Mouse (Mus musculus) brain, adult 2 months (tissue): ENCODE measurements around the gene Hs3st5.
"Not testable (repeated sequence)": the region's sequence is repeated elsewhere in the genome, so short reads cannot be mapped to it uniquely, and the experiment has no call there.

Experiments used
- DNase-seq: peaks from one replicate; pipeline ENCODE4 v3.0.0; 2011; ENCODE audit warnings: low read depth, low spot score

Hs3st5 gene

DNA sequence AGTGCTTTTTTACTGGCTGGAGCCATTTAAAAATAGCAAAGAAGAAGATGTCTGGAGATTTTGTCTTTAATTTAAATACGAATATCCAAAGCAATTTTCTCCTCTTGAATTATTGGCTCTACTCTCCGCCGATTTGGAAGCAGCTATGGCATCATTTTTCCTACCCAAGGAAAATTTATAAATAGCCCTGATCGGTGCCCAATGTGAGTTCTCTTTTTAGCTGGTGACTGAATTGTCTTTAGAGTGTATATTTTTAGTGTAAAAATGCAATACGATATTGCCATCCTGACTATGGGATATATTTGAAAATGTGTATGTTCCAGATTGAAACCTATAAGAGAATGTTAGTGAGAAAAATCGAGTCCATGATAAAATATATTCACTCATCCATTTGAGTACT lies 51.1 kb downstream of the Hs3st5 start:
- DNase-seq: peak; percentile 35

DNA sequence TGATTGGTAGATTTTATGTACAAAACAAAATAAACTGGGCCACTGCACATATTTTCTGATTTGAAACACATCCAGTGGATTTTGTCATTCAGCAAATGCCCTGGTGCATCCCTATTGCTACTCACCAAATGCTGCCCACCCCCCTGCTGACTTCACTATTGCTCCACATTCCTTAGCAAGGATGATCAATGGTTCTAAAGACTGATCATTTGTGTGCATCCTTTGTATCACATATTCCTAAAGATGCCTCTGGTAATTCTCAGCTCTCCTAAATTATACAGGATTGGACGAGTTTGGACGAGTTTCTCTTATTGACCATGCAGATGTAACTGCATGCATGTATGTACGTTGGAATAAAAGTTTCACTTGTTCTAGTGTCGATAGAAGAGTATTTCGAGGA lies 52.1 kb downstream of the Hs3st5 start:
- no peak for DNase-seq

DNA sequence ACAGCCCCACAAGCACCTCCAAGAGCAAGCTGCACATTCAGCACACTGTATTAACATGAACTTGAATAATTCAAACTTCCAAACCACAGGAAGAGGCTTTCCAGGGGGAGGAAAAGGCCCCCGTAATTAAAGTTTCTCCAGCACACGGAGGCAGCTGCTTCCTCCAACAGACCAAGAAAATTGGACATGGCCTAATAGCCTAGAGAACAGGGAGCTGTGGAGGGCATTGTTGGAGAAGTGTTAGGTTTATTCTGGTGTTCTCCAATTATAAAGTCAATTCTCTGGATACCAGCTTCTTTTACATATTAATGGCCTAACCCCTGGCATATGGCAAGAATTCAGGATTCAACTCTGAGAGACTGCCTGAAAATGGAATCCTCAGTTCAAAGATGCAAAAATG lies 60.6 kb downstream of the Hs3st5 start:
- no peak for DNase-seq

DNA sequence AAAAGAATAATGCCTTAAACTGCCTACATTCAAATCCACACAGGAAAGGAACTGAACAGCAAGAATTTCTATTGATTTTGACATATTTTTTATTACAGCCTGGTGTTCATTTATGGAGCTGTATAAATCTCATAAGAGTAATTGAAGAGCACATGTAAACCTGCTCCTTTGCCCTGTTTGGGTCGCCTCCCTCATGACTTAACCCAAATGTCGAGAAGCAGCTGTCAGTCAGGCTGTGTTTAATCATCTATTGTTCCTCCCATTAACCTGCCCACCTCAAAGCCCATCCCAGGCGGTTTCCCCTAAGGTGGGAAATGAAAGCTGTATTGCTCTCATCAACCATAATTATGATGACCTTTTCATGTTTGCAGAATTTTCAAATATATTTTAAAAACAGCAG lies 65.9 kb downstream of the Hs3st5 start:
- no peak for DNase-seq

DNA sequence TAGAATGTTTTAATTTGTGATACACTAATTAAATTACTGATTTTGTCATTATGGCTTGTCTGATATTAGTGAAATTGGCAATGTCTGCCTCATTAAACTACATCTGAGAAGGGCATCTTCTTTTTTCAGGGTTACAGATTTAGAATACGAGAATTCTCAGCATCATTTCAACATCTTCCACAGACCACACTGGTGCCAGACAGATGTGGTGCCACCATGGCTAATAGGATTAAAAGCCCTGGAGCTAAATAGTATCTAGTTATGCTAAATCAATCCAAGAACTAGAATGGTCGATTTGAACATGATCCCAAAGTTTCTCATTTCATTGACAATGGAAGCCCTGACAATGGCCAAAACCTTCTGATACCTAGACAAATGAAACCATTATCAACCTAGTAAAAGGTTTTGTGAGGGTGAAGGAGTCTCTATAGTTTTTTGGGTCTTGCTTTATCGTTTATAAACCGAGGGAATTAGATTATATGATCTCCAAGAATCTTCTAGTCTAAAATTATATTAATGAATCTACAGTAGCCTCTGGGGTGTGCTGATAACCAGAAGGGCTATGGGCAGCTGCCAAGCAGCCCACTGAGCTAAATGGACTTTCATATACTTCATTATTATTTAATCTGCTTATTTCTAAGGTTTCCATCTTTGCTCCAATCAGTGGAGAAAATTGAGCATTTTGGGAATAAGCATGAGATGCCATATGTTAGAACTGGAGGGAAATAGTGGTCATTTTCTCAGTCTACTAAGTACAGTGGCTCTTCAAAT lies 71.9 kb downstream of the Hs3st5 start:
- no peak for DNase-seq

DNA sequence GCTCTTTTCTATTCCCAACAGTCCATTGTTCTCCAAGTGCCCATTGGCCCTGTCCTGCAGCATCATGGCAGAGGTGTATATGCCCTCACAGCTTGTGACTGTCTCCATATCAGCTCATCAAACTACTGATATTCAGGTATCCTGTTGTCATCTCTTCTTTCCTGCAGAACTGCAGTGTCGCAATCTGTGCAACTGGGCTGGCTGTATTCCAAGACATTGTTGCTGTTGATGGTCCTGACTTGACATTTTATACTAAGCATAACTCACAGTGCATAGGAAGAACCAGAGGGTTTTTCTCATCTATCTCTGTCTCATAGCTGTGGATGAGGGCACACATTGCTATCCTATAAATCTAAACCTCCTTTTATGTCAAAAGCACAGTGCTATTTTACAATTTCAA lies 103.8 kb downstream of the Hs3st5 start:
- no peak for DNase-seq

DNA sequence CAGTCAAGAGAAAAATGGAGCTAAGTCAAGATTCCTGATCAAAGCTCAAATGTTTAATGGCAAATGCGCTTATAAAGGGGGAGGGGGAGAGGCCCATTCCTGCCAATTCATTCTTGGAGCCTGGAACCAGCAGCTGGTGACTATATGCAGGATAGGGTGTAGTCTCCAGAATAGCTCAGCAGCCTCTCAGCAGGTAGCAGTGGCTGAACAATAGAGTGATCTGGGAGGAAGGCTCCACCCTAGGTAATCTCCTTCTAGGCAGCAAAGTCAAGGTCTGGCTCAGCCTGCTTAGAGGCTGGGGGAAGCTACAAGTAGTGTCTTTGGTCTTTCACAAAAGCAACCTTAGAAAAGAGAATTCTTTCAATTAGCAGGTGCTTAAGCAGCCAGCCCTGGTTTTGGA lies 104.8 kb downstream of the Hs3st5 start:
- DNase-seq: not testable (repeated sequence)

DNA sequence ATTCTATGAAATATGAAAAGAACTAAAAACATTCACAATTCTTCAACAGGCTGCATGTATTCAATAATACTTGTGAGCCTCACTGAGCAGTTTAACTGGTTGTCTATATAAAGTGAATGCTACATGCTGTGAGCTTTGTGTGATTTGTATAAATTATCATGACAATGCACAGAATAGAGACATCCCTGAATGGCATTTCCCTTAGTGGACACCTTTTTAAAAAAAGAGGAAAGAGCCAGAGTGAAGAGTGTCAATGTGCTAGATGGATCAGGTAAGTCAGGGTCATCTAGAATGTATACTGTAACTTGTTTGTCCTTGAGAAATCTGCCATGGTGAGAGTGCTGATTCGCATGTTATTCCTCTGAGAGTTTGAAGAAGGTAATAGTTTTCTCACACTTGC lies 116.4 kb downstream of the Hs3st5 start:
- no peak for DNase-seq

DNA sequence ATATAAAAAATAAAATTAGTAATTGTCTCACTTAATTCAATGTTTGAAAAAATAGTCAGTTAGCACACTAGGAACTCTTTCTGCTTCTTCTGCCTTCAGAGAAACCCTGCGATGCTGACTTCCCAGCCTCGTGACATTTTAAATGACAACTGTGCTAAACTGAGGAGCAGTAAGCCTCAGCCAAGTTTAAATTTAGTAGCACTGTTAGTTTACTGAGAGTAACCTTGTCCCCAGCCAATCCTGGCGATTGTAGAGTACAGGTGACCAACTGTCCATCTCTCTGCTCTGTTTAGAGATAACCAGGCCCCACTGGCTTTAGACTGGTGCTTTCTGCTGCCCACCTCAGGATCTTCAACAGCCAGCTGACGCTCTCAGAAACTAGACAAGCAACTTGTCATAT lies 121.3 kb downstream of the Hs3st5 start:
- peak; percentile 12 for DNase-seq

DNA sequence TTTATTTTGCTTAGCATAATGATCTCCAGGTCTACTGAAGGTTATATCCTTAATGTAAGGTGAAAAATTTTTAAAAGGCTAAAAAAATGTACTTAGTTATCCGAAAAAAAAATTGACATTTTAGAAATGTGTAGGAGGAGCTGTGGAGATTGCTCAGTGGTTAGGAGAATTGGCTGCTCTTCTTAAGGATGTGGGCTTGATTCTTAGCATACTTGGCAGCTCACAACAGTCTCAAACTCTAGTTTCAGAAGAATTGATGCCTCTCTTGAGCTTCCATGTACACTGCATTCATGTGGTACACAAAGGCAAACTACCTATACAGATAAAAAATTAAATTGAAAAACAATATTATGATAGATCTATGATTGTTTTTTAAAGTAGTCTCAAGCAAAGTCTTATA lies 125.1 kb downstream of the Hs3st5 start:
- DNase-seq: peak; percentile 52

DNA sequence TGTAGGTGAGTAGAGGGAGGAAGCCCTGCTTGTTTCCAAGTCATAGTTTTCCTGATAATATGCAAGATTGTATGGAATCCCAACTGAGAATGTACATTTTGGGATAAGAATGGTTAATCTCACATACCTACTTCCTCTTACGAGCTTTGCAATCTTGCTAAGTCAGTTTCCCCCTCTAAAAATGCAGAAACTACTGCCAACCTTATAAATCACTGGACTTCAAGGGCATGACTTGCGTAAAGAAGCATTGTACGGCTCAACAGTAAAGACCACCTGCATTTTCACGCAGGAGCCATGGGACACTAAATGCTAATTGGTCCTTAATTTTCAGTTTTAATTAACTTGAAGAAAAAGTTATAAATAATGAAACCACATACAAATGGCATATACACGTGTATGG lies 144.0 kb downstream of the Hs3st5 start:
- DNase-seq: no peak

DNA sequence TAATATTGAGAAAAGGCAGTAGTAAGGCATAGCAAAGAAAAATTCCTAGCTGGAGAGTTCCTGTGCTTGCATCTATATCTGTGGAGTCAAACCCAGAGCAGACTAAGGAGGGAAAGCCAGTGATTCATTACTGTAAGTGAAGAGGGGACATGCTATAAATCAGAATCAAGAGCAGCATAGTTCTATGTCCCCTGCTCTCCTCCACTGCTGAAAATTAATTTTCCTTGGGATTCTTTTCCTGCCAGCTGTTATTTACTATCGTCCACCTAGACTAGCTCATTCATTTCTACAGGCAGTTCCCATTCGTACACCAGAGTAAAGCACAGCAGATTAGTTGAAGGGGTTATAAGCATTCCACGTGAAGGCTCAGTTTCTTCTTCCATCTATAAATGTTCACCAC lies 207.4 kb downstream of the Hs3st5 start:
- no peak for DNase-seq

DNA sequence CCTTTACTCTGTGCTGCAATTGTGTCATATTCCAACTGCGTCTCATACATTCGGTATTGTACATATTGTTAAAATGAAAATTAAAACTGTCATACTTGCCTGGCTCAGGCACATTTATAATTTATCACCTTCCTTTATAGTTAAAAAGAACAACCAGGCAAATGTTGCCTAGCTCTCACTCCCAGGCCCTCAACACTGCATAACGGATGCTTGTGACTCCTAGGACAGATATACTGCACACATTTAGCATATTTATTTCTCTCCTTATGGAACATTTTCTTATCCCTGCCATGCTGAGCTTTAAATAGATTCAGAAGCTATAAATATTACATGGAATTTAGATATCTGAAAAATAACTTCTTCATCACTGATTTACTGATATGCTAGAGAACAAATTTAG lies 219.6 kb downstream of the Hs3st5 start:
- peak; percentile 8 for DNase-seq

DNA sequence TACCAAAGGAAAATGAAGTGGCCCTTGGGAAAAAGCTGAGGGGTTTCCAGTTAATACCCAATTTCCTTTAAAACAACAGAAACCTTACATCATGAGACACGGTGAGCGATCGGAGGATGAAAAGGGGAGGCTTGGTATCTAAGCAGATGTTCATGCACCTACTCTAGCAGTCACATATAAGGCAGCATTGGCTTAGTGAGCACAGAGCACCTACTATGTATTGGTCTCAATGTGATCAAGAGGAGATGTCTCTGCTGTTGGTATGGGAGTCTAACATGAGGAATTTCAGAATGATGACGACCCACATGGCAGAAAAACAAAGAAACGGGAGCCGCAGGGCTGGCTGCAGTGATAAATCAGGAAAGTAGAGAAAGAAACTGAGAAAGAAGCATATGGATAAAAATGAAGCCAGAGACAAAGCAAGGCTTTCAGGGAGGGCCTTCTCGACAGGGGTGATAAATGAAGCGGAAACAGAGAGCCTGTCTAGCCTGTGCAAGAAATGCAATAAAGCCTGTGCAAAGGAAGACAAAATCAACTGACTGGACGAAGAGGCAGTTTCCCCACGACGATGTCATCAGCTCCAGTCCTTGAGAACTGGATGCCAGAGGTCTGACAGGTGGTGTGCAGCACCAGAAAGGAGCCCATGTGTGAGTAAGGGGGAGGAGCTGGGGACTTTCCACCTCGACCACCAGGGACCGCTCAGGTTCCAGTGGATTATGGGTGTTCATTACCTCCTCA lies 222.9 kb downstream of the Hs3st5 start:
- peak; percentile 46 for DNase-seq

DNA sequence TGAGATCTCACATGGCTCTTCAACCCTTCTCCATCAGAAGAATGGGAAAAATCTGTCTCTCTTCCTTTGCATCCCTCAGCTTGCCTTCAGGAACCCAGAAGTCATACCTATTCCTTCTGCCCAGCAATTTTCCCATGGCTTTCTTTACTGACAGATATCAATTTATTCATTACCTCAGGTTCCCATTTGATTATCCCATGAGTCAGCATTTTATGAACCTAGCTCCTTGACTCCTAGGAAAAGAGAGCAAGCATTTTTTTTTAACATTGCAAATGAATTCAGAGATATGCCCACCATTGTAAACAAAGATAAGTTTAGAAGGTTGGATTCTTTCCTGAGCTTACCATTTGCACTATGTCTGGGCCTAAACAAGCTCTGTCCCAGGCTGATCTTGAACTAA lies 232.8 kb downstream of the Hs3st5 start:
- no peak for DNase-seq

DNA sequence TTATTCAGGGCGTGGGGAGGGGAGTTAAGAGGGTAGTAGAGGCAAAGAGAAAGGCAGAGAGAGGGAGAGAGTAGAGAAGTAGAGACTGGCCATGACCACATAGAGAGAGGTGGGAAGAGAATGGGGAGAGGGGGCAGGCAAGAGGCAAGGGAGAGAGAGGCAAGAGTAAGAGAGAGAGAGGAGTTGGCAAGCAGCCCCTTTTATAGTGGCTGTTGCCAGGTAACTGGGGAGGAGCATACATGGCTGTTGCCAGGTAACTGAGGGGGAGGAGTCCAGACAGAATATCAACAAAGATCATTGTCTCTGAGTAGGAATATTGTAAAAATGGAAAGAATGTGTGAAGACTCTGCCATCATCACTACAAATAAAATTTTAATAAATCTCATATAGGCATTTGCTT lies 243.4 kb downstream of the Hs3st5 start:
- DNase-seq: no peak

DNA sequence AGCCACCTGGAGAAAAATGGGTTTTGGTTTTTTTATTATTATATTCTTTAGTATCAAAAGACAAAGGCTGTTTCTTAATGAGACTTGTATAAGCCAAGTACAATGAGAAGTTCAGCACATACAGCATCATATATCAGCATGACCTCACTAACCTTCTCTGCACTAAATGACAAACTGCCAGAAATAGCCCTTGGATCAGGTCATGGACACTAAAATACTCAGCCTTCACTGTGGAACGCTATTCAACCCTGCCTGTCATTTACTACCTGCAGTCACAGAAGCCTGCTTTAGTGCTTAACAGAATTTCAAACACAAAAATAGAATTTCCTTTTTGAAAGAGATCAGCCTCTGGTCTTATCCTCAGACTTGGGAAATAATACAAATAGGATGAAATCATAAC lies 247.9 kb downstream of the Hs3st5 start:
- DNase-seq: peak; percentile 12

DNA sequence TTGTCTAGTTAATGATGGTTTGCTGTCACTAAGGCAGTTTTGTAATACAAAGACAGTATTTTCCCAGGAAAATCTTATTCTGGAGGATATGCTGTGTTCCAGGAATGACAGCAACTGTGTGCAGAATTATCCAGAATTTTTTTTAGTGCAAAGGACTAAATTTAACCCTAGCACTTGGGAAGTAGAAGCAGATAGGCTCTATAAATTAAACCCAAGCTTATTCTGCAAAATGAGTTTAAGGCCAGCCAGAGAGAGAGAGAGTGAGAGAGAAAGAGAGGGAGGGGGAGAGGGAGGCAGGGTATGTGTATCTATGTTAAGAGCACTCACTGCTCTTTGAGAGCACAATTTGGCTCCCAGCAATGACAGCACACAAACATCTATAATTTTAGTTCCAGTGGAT lies 267.0 kb downstream of the Hs3st5 start:
- peak; percentile 40 for DNase-seq

DNA sequence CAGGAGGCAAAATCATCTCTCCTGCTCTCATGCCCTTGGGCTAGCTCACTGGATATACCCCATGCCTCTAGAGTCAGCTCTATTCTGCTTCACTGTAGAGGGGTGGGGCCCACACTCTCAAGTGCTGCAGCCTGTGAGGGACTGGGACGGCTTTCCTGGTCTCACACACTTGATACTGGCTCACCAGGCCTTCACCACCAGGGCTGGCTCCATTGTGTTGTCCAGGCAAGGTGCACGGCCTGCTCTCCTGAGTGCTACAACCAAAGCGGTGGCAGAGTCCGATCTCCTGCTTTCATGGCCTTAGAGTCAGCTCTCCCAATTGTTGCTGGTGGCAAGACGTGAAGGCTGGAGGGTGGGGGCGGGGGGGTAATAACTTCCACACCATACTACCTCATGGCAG lies 268.3 kb downstream of the Hs3st5 start:
- no peak for DNase-seq

DNA sequence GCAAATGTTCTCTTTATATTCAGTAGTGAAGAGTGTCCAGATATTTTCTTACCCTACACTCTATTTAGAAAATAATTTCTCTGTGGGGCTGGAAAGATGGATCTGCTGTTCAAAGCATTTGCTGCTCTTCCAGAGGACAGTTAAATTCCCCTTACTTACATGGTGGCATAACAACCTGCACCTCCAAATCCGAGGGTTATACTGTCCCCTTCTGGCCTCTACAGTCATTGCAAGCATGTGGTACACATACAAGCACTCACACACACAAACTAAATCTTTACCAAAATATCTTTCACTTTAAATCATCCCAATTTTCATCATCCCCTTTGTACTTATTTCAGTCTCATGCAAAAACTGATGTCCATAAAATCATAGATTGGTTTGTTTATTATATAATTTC lies 275.0 kb downstream of the Hs3st5 start:
- no peak for DNase-seq

DNA sequence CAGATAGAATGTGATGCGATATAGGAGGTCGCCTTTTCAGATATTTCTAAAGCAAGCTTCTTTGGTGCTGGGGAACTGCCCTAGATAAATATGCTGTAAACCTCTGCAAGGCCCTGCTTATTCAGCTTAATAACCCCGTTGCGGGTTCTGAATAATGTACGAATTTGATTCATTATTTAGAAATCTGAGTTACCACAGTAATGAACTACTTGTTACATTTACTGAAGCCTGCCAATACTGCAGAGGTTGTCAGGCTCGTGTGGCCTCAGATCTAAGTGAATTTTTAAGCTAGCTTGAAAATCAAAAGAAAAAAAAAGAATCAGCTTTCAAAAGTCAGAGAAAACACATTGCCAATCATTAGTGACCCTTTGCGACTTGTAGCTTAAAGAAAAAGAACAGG lies 280.4 kb downstream of the Hs3st5 start:
- DNase-seq: no peak

DNA sequence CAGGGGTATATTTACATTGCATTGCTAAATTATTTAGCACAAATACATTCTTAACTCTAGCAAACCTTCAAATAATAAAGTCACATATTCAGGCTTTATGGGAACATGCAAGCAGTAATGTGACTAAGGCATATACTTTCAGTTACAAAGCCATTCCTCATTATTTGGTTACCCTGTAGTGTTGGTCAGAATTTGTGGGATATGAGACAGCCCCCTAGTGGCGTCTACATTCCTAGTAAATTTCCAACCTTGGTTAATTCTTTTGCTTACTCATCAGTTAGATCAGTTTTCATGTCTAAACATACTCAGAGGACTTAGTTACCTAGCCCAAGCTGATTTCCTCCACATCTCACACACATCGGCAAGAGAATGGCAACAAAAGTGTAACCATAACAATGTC lies 285.2 kb downstream of the Hs3st5 start:
- peak; percentile 67 for DNase-seq

DNA sequence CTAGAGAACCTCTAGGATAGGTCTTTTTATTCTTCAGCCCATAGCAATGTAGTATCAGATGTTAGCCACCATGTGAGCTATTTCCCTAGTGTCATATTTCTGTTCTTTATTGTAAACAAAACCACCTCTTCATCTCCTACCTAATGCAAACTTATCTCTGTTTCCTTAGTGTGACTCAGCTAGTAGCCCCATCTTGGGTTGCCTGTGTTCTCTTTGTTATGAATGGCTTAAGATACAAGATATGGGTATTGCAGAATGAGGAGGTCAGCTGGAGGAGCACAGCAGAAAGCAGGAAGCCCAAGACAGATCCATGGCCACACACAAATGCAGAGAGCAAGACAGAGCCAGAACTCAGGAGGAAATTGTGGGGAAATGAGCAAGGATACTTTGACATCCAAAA lies 288.7 kb downstream of the Hs3st5 start:
- DNase-seq: no peak
